Mouse (Mus musculus): ENCODE data around the gene Dclk1.
A peak's percentile ranks its signal among the peaks of the same experiment; 100 is the strongest.

Dclk1 gene

GRCm38 (mm10) chr3:55539811-55540293, 297.7 kb downstream of the Dclk1 start:
- DNase-seq (ENCODE audit: low spot score) = no peak

- no peak for DNase-seq (ENCODE audit: low spot score)
These were observed 298.4 kb downstream of the Dclk1 start for GRCm38 (mm10) chr3:55540406-55541140.

GRCm38 (mm10) chr3:55541799-55542198, 299.6 kb downstream of the Dclk1 start:
- DNase-seq (ENCODE audit: low spot score) = no peak

GRCm38 (mm10) chr3:55542310-55542709, 300.1 kb downstream of the Dclk1 start:
- peak; percentile 30 for DNase-seq (ENCODE audit: low spot score)

- no peak for DNase-seq (ENCODE audit: low spot score)
These were observed 300.8 kb downstream of the Dclk1 start for GRCm38 (mm10) chr3:55542947-55543346.

- DNase-seq (ENCODE audit: low spot score) = no peak
These were observed 301.9 kb downstream of the Dclk1 start for GRCm38 (mm10) chr3:55543929-55544684.

GRCm38 (mm10) chr3:55545296-55545695, 303.1 kb downstream of the Dclk1 start:
- DNase-seq (ENCODE audit: low spot score) = no peak

GRCm38 (mm10) chr3:55545916-55546315, 303.8 kb downstream of the Dclk1 start:
- DNase-seq (ENCODE audit: low spot score) = no peak

GRCm38 (mm10) chr3:55547106-55547505, 304.9 kb downstream of the Dclk1 start:
- DNase-seq (ENCODE audit: low spot score) = no peak

GRCm38 (mm10) chr3:55549376-55549775, 307.2 kb downstream of the Dclk1 start:
- DNase-seq (ENCODE audit: low spot score) = no peak

GRCm38 (mm10) chr3:55550962-55551361, 308.8 kb downstream of the Dclk1 start:
- DNase-seq (ENCODE audit: low spot score) = no peak

GRCm38 (mm10) chr3:55551912-55552311, 309.7 kb downstream of the Dclk1 start:
- no peak for DNase-seq (ENCODE audit: low spot score)

GRCm38 (mm10) chr3:55553031-55553430, 310.9 kb downstream of the Dclk1 start:
- DNase-seq (ENCODE audit: low spot score) = no peak

GRCm38 (mm10) chr3:55555848-55556247, 313.7 kb downstream of the Dclk1 start:
- no peak for DNase-seq (ENCODE audit: low spot score)

GRCm38 (mm10) chr3:55558570-55558969, 316.4 kb downstream of the Dclk1 start:
- no peak for DNase-seq (ENCODE audit: low spot score)

GRCm38 (mm10) chr3:55567476-55567875, 325.3 kb downstream of the Dclk1 start:
- DNase-seq (ENCODE audit: low spot score) = no peak

- no peak for DNase-seq (ENCODE audit: low spot score)
These were observed 327.4 kb downstream of the Dclk1 start for GRCm38 (mm10) chr3:55569539-55569938.

GRCm38 (mm10) chr3:55571034-55571433, 328.9 kb downstream of the Dclk1 start:
- no peak for DNase-seq (ENCODE audit: low spot score)

- no peak for DNase-seq (ENCODE audit: low spot score)
These were observed 329.6 kb downstream of the Dclk1 start for GRCm38 (mm10) chr3:55571552-55572296.

- no peak for DNase-seq (ENCODE audit: low spot score)
These were observed 330.1 kb downstream of the Dclk1 start for GRCm38 (mm10) chr3:55572297-55572681.

GRCm38 (mm10) chr3:55574003-55574402, 331.8 kb downstream of the Dclk1 start:
- no peak for DNase-seq (ENCODE audit: low spot score)

GRCm38 (mm10) chr3:55587434-55587971, 345.3 kb downstream of the Dclk1 start:
- no peak for DNase-seq (ENCODE audit: low spot score)
